Mouse (Mus musculus) heart, embryonic 13.5 days (tissue): ENCODE results near the gene Mllt11. TPM values are rescaled to one million over a fixed set of nuclear protein-coding genes. Genes with fewer than 3 reads are reported as not detected.

Experiments
- polyA plus RNA-seq: library from polyadenylated mRNA; unstranded; fragments of >200 nt; fragmentation: Nextera tagmentation; extraction: Ambion mirVana; gene quantifications from 2 replicates; pipeline ENCODE4 v1.2.1, GENCODE M21; 2015

Mllt11 gene
- polyA plus RNA-seq, 1 experiment from 2014 or later = 11.0 TPM

Other genes starting within 250 kb of the Mllt11 start
- 14.3 and 17.4 TPM in 2 replicates for gene Zfp687, start 216.7 kb downstream of the Mllt11 start, polyA plus RNA-seq
- gene Psmd4, start 189.6 kb downstream of the Mllt11 start, polyA plus RNA-seq = 198 and 214 TPM in 2 replicates
- gene Pip5k1a, start 125.2 kb downstream of the Mllt11 start, polyA plus RNA-seq = 16.4 and 17.5 TPM in 2 replicates
- 98.9 and 100.0 TPM in 2 replicates for gene Vps72, start 121.1 kb downstream of the Mllt11 start, polyA plus RNA-seq
- 0.82 and 1.4 TPM in 2 replicates for gene Tmod4, start 107.7 kb downstream of the Mllt11 start, polyA plus RNA-seq
- gene Scnm1, start 98.2 kb downstream of the Mllt11 start, polyA plus RNA-seq = 51.7 and 54.2 TPM in 2 replicates
- 8.8 and 9.8 TPM in 2 replicates for gene Lysmd1, start 98.1 kb downstream of the Mllt11 start, polyA plus RNA-seq
- gene Tnfaip8l2, start 89.8 kb downstream of the Mllt11 start, polyA plus RNA-seq = 2.1 and 2.8 TPM in 2 replicates
- 2.9 and 3.0 TPM in 2 replicates for gene Sema6c, start 71.7 kb downstream of the Mllt11 start, polyA plus RNA-seq
- 5.1 and 5.4 TPM in 2 replicates for gene Gabpb2, start 14.3 kb downstream of the Mllt11 start, polyA plus RNA-seq
- gene Cdc42se1, start 3.4 kb downstream of the Mllt11 start, polyA plus RNA-seq = 51.6 and 52.3 TPM in 2 replicates
- gene Gm128, start 9.4 kb upstream of the Mllt11 start, polyA plus RNA-seq = 0.24 and 0.37 TPM in 2 replicates
- 0.23 and 0.24 TPM in 2 replicates for gene Bnipl, start 19.0 kb upstream of the Mllt11 start, polyA plus RNA-seq
- 24.3 TPM in 2 replicates for gene Mindy1, start 49.2 kb upstream of the Mllt11 start, polyA plus RNA-seq
- gene Prune1, start 49.9 kb upstream of the Mllt11 start, polyA plus RNA-seq = 24.5 and 26.0 TPM in 2 replicates
- gene Anxa9, start 75.0 kb upstream of the Mllt11 start, polyA plus RNA-seq = 0.90 and 1.1 TPM in 2 replicates
- 128 and 140 TPM in 2 replicates for gene Cers2, start 82.6 kb upstream of the Mllt11 start, polyA plus RNA-seq
- gene Setdb1, start 125.0 kb upstream of the Mllt11 start, polyA plus RNA-seq = 20.1 and 21.2 TPM in 2 replicates
- gene 4930558C23Rik, start 170.7 kb upstream of the Mllt11 start, polyA plus RNA-seq = not detected in 2 replicates
- gene Arnt, start 202.2 kb upstream of the Mllt11 start, polyA plus RNA-seq = 28.6 and 28.7 TPM in 2 replicates